Mouse (Mus musculus) brain, embryonic 14.5 days (tissue): Measurements from ENCODE around the gene Rps6kl1.

Source experiments
- CTCF ChIP-seq: fragments of 200-500 bp; IDR thresholded peaks from 2 replicates; pipeline ENCODE4 v1.5.1; 2012; ENCODE audit warnings: inconsistent platforms, mild to moderate bottlenecking, moderate library complexity, borderline replicate concordance; ENCODE audit not compliant: insufficient read depth, insufficient read length; ENCODE audit errors: extremely low read depth
- POLR2A ChIP-seq: fragments of 200-500 bp; IDR thresholded peaks from 2 replicates; pipeline ENCODE4 v1.6.1; 2012; ENCODE audit warnings: mild to moderate bottlenecking, inconsistent platforms, borderline replicate concordance; ENCODE audit not compliant: poor library complexity, insufficient read depth, insufficient read length, severe bottlenecking; ENCODE audit errors: extremely low read depth

GRCm38 (mm10) chr12:85092214-85092613, 58.9 kb downstream of the Rps6kl1 start:
- peak; percentile 67 for TF ChIP-seq CTCF
- no peak for TF ChIP-seq POLR2A
